Mouse (Mus musculus): ENCODE data around the gene Galnt12. TPM values are rescaled to one million over a fixed set of nuclear protein-coding genes. Genes with fewer than 3 reads are reported as not detected.

Gene Galnt12
- total and polyA plus RNA-seq, 3 experiments = not detected

DNA sequence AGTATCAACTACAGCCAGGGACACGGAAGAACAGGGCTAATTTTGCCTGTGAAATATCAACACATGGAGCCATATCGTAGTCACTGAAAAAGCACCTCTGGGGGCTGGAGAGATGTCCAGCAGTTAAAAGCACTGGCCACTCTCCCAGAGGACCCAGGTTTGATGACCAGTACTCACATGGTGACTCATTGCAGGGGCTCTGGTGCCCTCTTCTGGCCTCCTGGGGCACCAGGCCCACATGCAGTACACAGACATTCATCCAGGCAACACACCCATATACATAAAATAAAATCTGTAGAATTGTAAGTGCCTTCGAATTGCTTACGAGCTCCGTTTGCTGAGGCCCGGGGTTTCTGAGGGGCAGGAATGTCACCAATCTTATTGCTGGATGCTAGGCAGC, 44.7 kb upstream of the Galnt12 start:
- no peak for DNase-seq (ENCODE audit: low read depth, low spot score)
- H3K27ac ChIP-seq (ENCODE audit: control insufficient read depth, low read depth, low read length) = no peak overlapping the region
- H3K36me3 ChIP-seq (ENCODE audit: control insufficient read depth in 1 of 2, insufficient read depth in 2 of 2, low read length in 2 of 2) = no peaks in the 10 kb centered on the region
- H3K4me1 ChIP-seq (ENCODE audit: control insufficient read depth in 1 of 2, insufficient read depth in 2 of 2, low read length in 2 of 2) = no peaks in the 10 kb centered on the region
- no peak overlapping the region for H3K4me3 ChIP-seq (ENCODE audit: control insufficient read depth in 1 of 2, insufficient read depth in 1 of 2, low read depth in 2 of 2, low read length in 2 of 2)
- H3K9ac ChIP-seq (ENCODE audit: control insufficient read depth, low read depth, low read length, poor library complexity, severe bottlenecking) = no peak overlapping the region
- H3K79me2 ChIP-seq (ENCODE audit: control insufficient read depth, insufficient read depth, low read length, poor library complexity) = no peaks in the 10 kb centered on the region
- no peaks in the 10 kb centered on the region for H3K9me3 ChIP-seq (replicated peaks; ENCODE audit: insufficient read depth, low read length)
- H3K27me3 ChIP-seq (ENCODE audit: control insufficient read depth in 1 of 2, insufficient read depth in 2 of 2, low read length in 2 of 2) = no peaks in the 10 kb centered on the region
- TF ChIP-seq UBTF (IDR thresholded peaks at IDR 0.05; ENCODE audit: borderline replicate concordance, insufficient read depth, low read depth, low read length) (no peak), SMC3 (IDR thresholded peaks at IDR 0.05; ENCODE audit: low read depth, low read length) (peak; percentile 32), RAD21 (IDR thresholded peaks at IDR 0.05; ENCODE audit: low read depth, low read length) (peak; percentile 27), NRF1 (IDR thresholded peaks at IDR 0.05; ENCODE audit: insufficient read depth, low read depth, low read length, poor library complexity, severe bottlenecking) (no peak), GABPA (IDR thresholded peaks at IDR 0.05; ENCODE audit: low read depth, low read length) (no peak), MAFK (IDR thresholded peaks at IDR 0.05; ENCODE audit: borderline replicate concordance, low read depth, low read length) (no peak), EP300 (IDR thresholded peaks at IDR 0.05; ENCODE audit: low read depth in 1 of 2, low read length in 2 of 2) (no peak), CTCF (IDR thresholded peaks at IDR 0.05 in 2 of 3, conservative IDR thresholded peaks at IDR 0.05 in 1 of 3; ENCODE audit: control insufficient read depth in 1 of 3, insufficient read depth in 1 of 3, low read depth in 2 of 3, low read length in 3 of 3, poor library complexity in 1 of 3, severe bottlenecking in 1 of 3) (peak in 2 of 3 experiments; percentile 42 to 57; a peak in 4 of 6 replicates)

DNA sequence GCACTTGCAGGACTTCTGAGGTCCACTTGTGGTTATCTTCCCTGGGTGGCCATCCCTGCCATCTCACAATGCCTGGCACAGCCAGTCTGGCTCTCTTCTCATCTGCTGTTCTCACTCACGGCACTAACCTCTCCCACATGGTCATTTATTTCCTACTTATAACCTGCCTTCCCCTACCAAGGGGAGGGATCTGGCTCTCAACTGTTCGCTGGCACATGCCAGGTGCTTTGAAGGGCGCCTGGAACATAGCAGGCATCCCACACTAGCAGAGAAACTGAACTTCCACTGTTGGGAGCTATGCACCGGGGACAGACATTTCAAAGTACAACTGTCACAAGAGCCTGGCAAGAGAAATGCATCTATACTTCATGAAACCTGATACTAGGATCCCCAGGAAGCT, 43.9 kb upstream of the Galnt12 start:
- DNase-seq (ENCODE audit: low read depth, low spot score) = no peak
- Histone ChIP-seq H3K79me2 (ENCODE audit: control insufficient read depth, insufficient read depth, low read length, poor library complexity) (no peaks in the 10 kb centered on the region), H3K36me3 (ENCODE audit: control insufficient read depth in 1 of 2, insufficient read depth in 2 of 2, low read length in 2 of 2) (no peaks in the 10 kb centered on the region), H3K27ac (ENCODE audit: control insufficient read depth, low read depth, low read length) (no peak overlapping the region), H3K4me3 (ENCODE audit: control insufficient read depth in 1 of 2, insufficient read depth in 1 of 2, low read depth in 2 of 2, low read length in 2 of 2) (no peak overlapping the region), H3K4me1 (ENCODE audit: control insufficient read depth in 1 of 2, insufficient read depth in 2 of 2, low read length in 2 of 2) (no peaks in the 10 kb centered on the region), H3K27me3 (ENCODE audit: control insufficient read depth in 1 of 2, insufficient read depth in 2 of 2, low read length in 2 of 2) (no peaks in the 10 kb centered on the region), H3K9ac (ENCODE audit: control insufficient read depth, low read depth, low read length, poor library complexity, severe bottlenecking) (no peak overlapping the region), H3K9me3 (replicated peaks; ENCODE audit: insufficient read depth, low read length) (no peaks in the 10 kb centered on the region)
- no peak for TF ChIP-seq SMC3 (IDR thresholded peaks at IDR 0.05; ENCODE audit: low read depth, low read length)
- TF ChIP-seq EP300 (IDR thresholded peaks at IDR 0.05; ENCODE audit: low read depth in 1 of 2, low read length in 2 of 2) = no peak
- TF ChIP-seq UBTF (IDR thresholded peaks at IDR 0.05; ENCODE audit: borderline replicate concordance, insufficient read depth, low read depth, low read length) = no peak

DNA sequence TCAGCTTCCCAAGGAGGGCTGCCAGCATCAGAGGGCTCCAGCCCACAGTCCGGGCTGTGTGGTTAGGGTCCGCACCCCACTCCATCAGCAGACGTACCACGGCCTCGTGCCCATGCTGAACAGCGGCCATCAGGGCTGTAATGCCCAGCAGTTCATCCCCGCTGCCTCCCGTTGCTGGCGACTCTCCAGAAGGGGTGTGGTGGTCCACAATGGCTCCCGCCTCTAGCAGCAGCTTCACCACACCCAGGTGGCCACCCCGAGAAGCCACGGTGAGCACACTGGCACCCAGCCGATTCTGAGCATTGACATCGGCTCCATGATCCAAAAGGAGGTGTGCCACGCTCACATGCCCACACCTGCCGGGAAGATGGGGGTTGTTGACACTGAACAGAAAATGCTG, 42.5 kb upstream of the Galnt12 start:
- Histone ChIP-seq H3K4me1 (ENCODE audit: control insufficient read depth in 1 of 2, insufficient read depth in 2 of 2, low read length in 2 of 2) (no peaks in the 10 kb centered on the region), H3K4me3 (ENCODE audit: control insufficient read depth in 1 of 2, insufficient read depth in 1 of 2, low read depth in 2 of 2, low read length in 2 of 2) (no peak overlapping the region), H3K27ac (ENCODE audit: control insufficient read depth, low read depth, low read length) (no peak overlapping the region), H3K9me3 (replicated peaks; ENCODE audit: insufficient read depth, low read length) (no peaks in the 10 kb centered on the region), H3K79me2 (ENCODE audit: control insufficient read depth, insufficient read depth, low read length, poor library complexity) (no peaks in the 10 kb centered on the region), H3K27me3 (ENCODE audit: control insufficient read depth in 1 of 2, insufficient read depth in 2 of 2, low read length in 2 of 2) (no peaks in the 10 kb centered on the region), H3K36me3 (ENCODE audit: control insufficient read depth in 1 of 2, insufficient read depth in 2 of 2, low read length in 2 of 2) (no peaks in the 10 kb centered on the region), H3K9ac (ENCODE audit: control insufficient read depth, low read depth, low read length, poor library complexity, severe bottlenecking) (no peak overlapping the region)
- no peak for TF ChIP-seq EP300 (IDR thresholded peaks at IDR 0.05; ENCODE audit: low read depth in 1 of 2, low read length in 2 of 2)
- no peak for TF ChIP-seq ZNF384 (IDR thresholded peaks at IDR 0.05; ENCODE audit: low read depth, low read length)
- TF ChIP-seq USF2 (IDR thresholded peaks at IDR 0.05; ENCODE audit: borderline replicate concordance in 1 of 2, insufficient read depth in 1 of 2, low read depth in 1 of 2, low read length in 2 of 2) = no peak
- no peak for DNase-seq (ENCODE audit: low read depth, low spot score)
